Mouse (Mus musculus) midbrain, embryonic 15.5 days (tissue): ENCODE measurements at regions not wholly inside any gene's neighbourhood (a gene's known extent, or its start where the extent isn't known, plus 50 kb on each side); places are given as distances from the start of the nearest gene placed in this dataset.
A peak's percentile ranks its signal among the peaks of the same experiment; 100 is the strongest.
"Not testable (repeated sequence)": the region's sequence is repeated elsewhere in the genome, so short reads cannot be mapped to it uniquely, and the experiment has no call there.

Experiments
- ATAC-seq: fragments of 200-750 bp; cut with Nextera tagmentation; replicated peaks from 2 replicates; pipeline ENCODE4 v1.8.0; 2017; ENCODE audit warnings: moderate TSS enrichment
- H3K27ac ChIP-seq: fragments of 300-500 bp; sonication (generic); 2 replicates; pipeline ENCODE4 v1.5.1; 2015; ENCODE audit warnings: mild to moderate bottlenecking, inconsistent platforms
- H3K27me3 ChIP-seq: fragments of 300-500 bp; sonication (generic); replicated peaks from 2 replicates; pipeline ENCODE4 v1.6.1; 2015; ENCODE audit warnings: inconsistent platforms
- H3K36me3 ChIP-seq: fragments of 300-500 bp; sonication (generic); replicated peaks from 2 replicates; pipeline ENCODE4 v1.6.1; 2015; ENCODE audit warnings: inconsistent platforms
- H3K4me1 ChIP-seq: fragments of 300-500 bp; sonication (generic); 2 replicates; pipeline ENCODE4 v1.6.1; 2015; ENCODE audit warnings: inconsistent platforms
- H3K4me2 ChIP-seq: fragments of 300-500 bp; sonication (generic); 2 replicates; pipeline ENCODE4 v1.6.1; 2015; ENCODE audit warnings: inconsistent platforms, mild to moderate bottlenecking, moderate library complexity
- H3K4me3 ChIP-seq: fragments of 300-500 bp; sonication (generic); 2 replicates; pipeline ENCODE4 v1.5.1; 2015; ENCODE audit warnings: mild to moderate bottlenecking, inconsistent platforms
- H3K9ac ChIP-seq: fragments of 300-500 bp; sonication (generic); 2 replicates; pipeline ENCODE4 v1.6.1; 2015; ENCODE audit warnings: mild to moderate bottlenecking, inconsistent platforms
- H3K9me3 ChIP-seq: fragments of 300-500 bp; sonication (generic); 2 replicates; pipeline ENCODE4 v1.6.1; 2016; ENCODE audit warnings: inconsistent platforms
- WGBS: fragments of 180-500 bp; shearing (Covaris S2); methylation state at CpG from one replicate; pipeline ENCODE4 v1.1.7; 2015; ENCODE audit warnings: mixed read lengths; 5-methylcytosine and 5-hydroxymethylcytosine counted together

- ATAC-seq, H3K4me1 ChIP-seq, H3K4me3 ChIP-seq, H3K27me3 ChIP-seq, H3K9me3 ChIP-seq, H3K27ac ChIP-seq, H3K36me3 ChIP-seq, H3K9ac ChIP-seq, H3K4me2 ChIP-seq: not testable (repeated sequence)
- WGBS: 97% methylated on average over 16 of the region's 16 CpGs
These were observed 74.2 kb upstream of the Cdh13 start for GRCm38 (mm10) chr8:118209301-118209700.

GRCm38 (mm10) chr8:118190866-118191265 lies 92.7 kb upstream of the Cdh13 start:
- H3K4me3 ChIP-seq: no peak overlapping the region
- H3K9ac ChIP-seq: no peak overlapping the region
- H3K4me2 ChIP-seq: no peak overlapping the region
- WGBS: 90% methylated on average over 6 of the region's 6 CpGs
- H3K36me3 ChIP-seq: no peaks in the 10 kb centered on the region
- H3K27ac ChIP-seq: no peak overlapping the region
- no peaks in the 10 kb centered on the region for H3K9me3 ChIP-seq
- no peaks in the 10 kb centered on the region for H3K4me1 ChIP-seq
- H3K27me3 ChIP-seq: no peaks in the 10 kb centered on the region
- no peak for ATAC-seq

GRCm38 (mm10) chr8:118189226-118189625 lies 94.3 kb upstream of the Cdh13 start:
- no peak overlapping the region for H3K9ac ChIP-seq
- no peak for ATAC-seq
- H3K4me2 ChIP-seq: no peak overlapping the region
- H3K9me3 ChIP-seq: no peaks in the 10 kb centered on the region
- no peaks in the 10 kb centered on the region for H3K36me3 ChIP-seq
- H3K27me3 ChIP-seq: no peaks in the 10 kb centered on the region
- no peaks in the 10 kb centered on the region for H3K4me1 ChIP-seq
- WGBS: 64% methylated on average over 15 of the region's 15 CpGs
- no peak overlapping the region for H3K27ac ChIP-seq
- H3K4me3 ChIP-seq: no peak overlapping the region

- no peak overlapping the region for H3K4me2 ChIP-seq
- 34% methylated on average over 7 of the region's 7 CpGs for WGBS
- H3K27me3 ChIP-seq: no peaks in the 10 kb centered on the region
- no peaks in the 10 kb centered on the region for H3K36me3 ChIP-seq
- no peak overlapping the region for H3K9ac ChIP-seq
- no peaks in the 10 kb centered on the region for H3K4me1 ChIP-seq
- H3K9me3 ChIP-seq: no peaks in the 10 kb centered on the region
- no peak for ATAC-seq
- H3K27ac ChIP-seq: no peak overlapping the region
- H3K4me3 ChIP-seq: no peak overlapping the region
These were observed 114.5 kb upstream of the Cdh13 start for GRCm38 (mm10) chr8:118169001-118169413.

- Histone ChIP-seq H3K9ac (no peak overlapping the region), H3K4me2 (no peak overlapping the region), H3K9me3 (no peaks in the 10 kb centered on the region), H3K27ac (no peak overlapping the region), H3K4me1 (no peaks in the 10 kb centered on the region), H3K36me3 (no peaks in the 10 kb centered on the region), H3K27me3 (no peaks in the 10 kb centered on the region), H3K4me3 (no peak overlapping the region)
- WGBS: 60% methylated on average over 10 of the region's 10 CpGs
- ATAC-seq: no peak
These were observed 121.4 kb upstream of the Cdh13 start for GRCm38 (mm10) chr8:118162171-118162570.

GRCm38 (mm10) chr8:118147359-118148205 lies 136.0 kb upstream of the Cdh13 start:
- Histone ChIP-seq H3K27me3 (no peaks in the 10 kb centered on the region), H3K4me1 (peaks cover 8% of the 10 kb centered on the region; the same call in 1 of the 2 replicates), H3K36me3 (no peaks in the 10 kb centered on the region), H3K9ac (no peak overlapping the region), H3K27ac (peak overlapping the region; percentile 67), H3K4me3 (no peak overlapping the region), H3K9me3 (no peaks in the 10 kb centered on the region), H3K4me2 (peak overlapping the region; percentile 4; the same call in 1 of the 2 replicates)
- 30% methylated on average over 10 of the region's 10 CpGs for WGBS
- ATAC-seq: peak; percentile 30; the same call in 1 of the 2 replicates

GRCm38 (mm10) chr8:118144546-118144945 lies 139.0 kb upstream of the Cdh13 start:
- Histone ChIP-seq H3K36me3 (no peaks in the 10 kb centered on the region), H3K9ac (no peak overlapping the region), H3K4me1 (peaks cover 8% of the 10 kb centered on the region; the same call in 1 of the 2 replicates), H3K4me2 (no peak overlapping the region), H3K27ac (no peak overlapping the region), H3K27me3 (no peaks in the 10 kb centered on the region), H3K4me3 (no peak overlapping the region), H3K9me3 (no peaks in the 10 kb centered on the region)
- no peak for ATAC-seq
- WGBS: 65% methylated on average over 5 of the region's 5 CpGs

- Histone ChIP-seq H3K4me3 (no peak overlapping the region), H3K27ac (no peak overlapping the region), H3K4me2 (no peak overlapping the region), H3K4me1 (peaks cover 7% of the 10 kb centered on the region; the same call in 1 of the 2 replicates), H3K36me3 (no peaks in the 10 kb centered on the region), H3K9ac (no peak overlapping the region), H3K9me3 (no peaks in the 10 kb centered on the region), H3K27me3 (no peaks in the 10 kb centered on the region)
- 89% methylated on average over 8 of the region's 8 CpGs for WGBS
- no peak for ATAC-seq
These were observed 141.2 kb upstream of the Cdh13 start for GRCm38 (mm10) chr8:118142311-118142710.

- Histone ChIP-seq H3K4me2 (no peak overlapping the region), H3K9me3 (no peaks in the 10 kb centered on the region), H3K4me1 (no peaks in the 10 kb centered on the region), H3K36me3 (no peaks in the 10 kb centered on the region), H3K27ac (no peak overlapping the region), H3K27me3 (no peaks in the 10 kb centered on the region), H3K9ac (no peak overlapping the region), H3K4me3 (no peak overlapping the region)
- no peak for ATAC-seq
- WGBS: 76% methylated on average over 6 of the region's 6 CpGs
These were observed 143.6 kb upstream of the Cdh13 start for GRCm38 (mm10) chr8:118139928-118140327.

- no peak for ATAC-seq
- H3K4me1 ChIP-seq: no peaks in the 10 kb centered on the region
- H3K4me2 ChIP-seq: no peak overlapping the region
- no peaks in the 10 kb centered on the region for H3K27me3 ChIP-seq
- no peaks in the 10 kb centered on the region for H3K9me3 ChIP-seq
- H3K4me3 ChIP-seq: no peak overlapping the region
- H3K36me3 ChIP-seq: no peaks in the 10 kb centered on the region
- 88% methylated on average over 3 of the region's 3 CpGs for WGBS
- no peak overlapping the region for H3K9ac ChIP-seq
- H3K27ac ChIP-seq: no peak overlapping the region
These were observed 145.7 kb upstream of the Cdh13 start for GRCm38 (mm10) chr8:118137846-118138245.

- H3K9ac ChIP-seq: no peak overlapping the region
- no peak overlapping the region for H3K4me3 ChIP-seq
- H3K27ac ChIP-seq: no peak overlapping the region
- no peak for ATAC-seq
- no peaks in the 10 kb centered on the region for H3K9me3 ChIP-seq
- no peaks in the 10 kb centered on the region for H3K36me3 ChIP-seq
- 78% methylated on average over 7 of the region's 7 CpGs for WGBS
- H3K4me1 ChIP-seq: no peaks in the 10 kb centered on the region
- H3K4me2 ChIP-seq: no peak overlapping the region
- H3K27me3 ChIP-seq: no peaks in the 10 kb centered on the region
These were observed 158.5 kb upstream of the Cdh13 start for GRCm38 (mm10) chr8:118124993-118125392.

GRCm38 (mm10) chr8:118114253-118114652 lies 169.3 kb upstream of the Cdh13 start:
- Histone ChIP-seq H3K36me3 (no peaks in the 10 kb centered on the region), H3K4me1 (0 out of 2 replicates have a peak, but pooled peaks cover 3% of the 10 kb centered on the region), H3K9ac (no peak overlapping the region), H3K27me3 (no peaks in the 10 kb centered on the region), H3K4me2 (no peak overlapping the region), H3K4me3 (no peak overlapping the region), H3K27ac (no peak overlapping the region), H3K9me3 (no peaks in the 10 kb centered on the region)
- ATAC-seq: no peak
- WGBS: 42% methylated on average over 8 of the region's 8 CpGs

GRCm38 (mm10) chr8:118104464-118105050 lies 179.0 kb upstream of the Cdh13 start:
- Histone ChIP-seq H3K4me3 (no peak overlapping the region), H3K36me3 (no peaks in the 10 kb centered on the region), H3K9me3 (no peaks in the 10 kb centered on the region), H3K4me1 (peaks cover 12% of the 10 kb centered on the region), H3K27ac (peak overlapping the region; percentile 18; the same call in 1 of the 2 replicates), H3K4me2 (no peak overlapping the region), H3K9ac (no peak overlapping the region), H3K27me3 (no peaks in the 10 kb centered on the region)
- 58% methylated on average over 14 of the region's 14 CpGs for WGBS
- ATAC-seq: no peak
